Mouse (Mus musculus) stomach, postnatal 0 days (tissue): ENCODE measurements around the gene Wasf2. TPM values are rescaled to one million over a fixed set of nuclear protein-coding genes. Genes with fewer than 3 reads are reported as not detected.

ENCODE experiments used
- ATAC-seq: fragments of 200-750 bp; cut with Nextera tagmentation; 2 replicates; pipeline ENCODE4 v1.8.0; 2017; ENCODE audit not compliant: low FRiP score, low TSS enrichment
- DNase-seq: peaks from one replicate; pipeline ENCODE4 v3.0.0-alpha.2; 2016; ENCODE audit warnings: low spot score
- H3K27ac ChIP-seq: fragments of 300-500 bp; sonication (generic); replicated peaks from 2 replicates; pipeline ENCODE4 v1.5.1; 2014; ENCODE audit warnings: mild to moderate bottlenecking, control low read depth
- H3K27me3 ChIP-seq: fragments of 300-500 bp; sonication (generic); 2 replicates; pipeline ENCODE4 v1.6.1; 2014; ENCODE audit warnings: low read length; ENCODE audit not compliant: control insufficient read depth, insufficient read depth
- H3K36me3 ChIP-seq: fragments of 300-500 bp; sonication (generic); 2 replicates; pipeline ENCODE4 v1.6.1; 2014; ENCODE audit warnings: low read length, mixed read lengths; ENCODE audit not compliant: control insufficient read depth, insufficient read depth
- H3K4me1 ChIP-seq: fragments of 300-500 bp; sonication (generic); replicated peaks from 2 replicates; pipeline ENCODE4 v1.6.1; 2014; ENCODE audit warnings: antibody characterized with exemption; ENCODE audit not compliant: control insufficient read depth, insufficient read depth
- H3K4me2 ChIP-seq: fragments of 300-500 bp; sonication (generic); replicated peaks from 2 replicates; pipeline ENCODE4 v1.6.1; 2014; ENCODE audit warnings: low read depth, mild to moderate bottlenecking, control low read depth, moderate library complexity
- H3K4me3 ChIP-seq: fragments of 300-500 bp; sonication (generic); 2 replicates; pipeline ENCODE4 v1.5.1; 2014; ENCODE audit warnings: low read depth, low read length, control low read depth
- H3K9ac ChIP-seq: fragments of 300-500 bp; sonication (generic); 2 replicates; pipeline ENCODE4 v1.6.1; 2014; ENCODE audit warnings: mild to moderate bottlenecking, low read length, control low read depth, mixed read lengths
- H3K9me3 ChIP-seq: fragments of 300-500 bp; sonication (generic); 2 replicates; pipeline ENCODE4 v1.6.1; 2016; ENCODE audit warnings: low read length; ENCODE audit not compliant: control insufficient read depth
- CTCF ChIP-seq: IDR thresholded peaks from 2 replicates; pipeline ENCODE4 v1.5.1; 2016; ENCODE audit warnings: antibody characterized with exemption, low read depth, mild to moderate bottlenecking, moderate library complexity
- EP300 ChIP-seq: optimal IDR thresholded peaks from 2 replicates; pipeline ENCODE3; 2016; ENCODE audit warnings: antibody characterized with exemption
- WGBS: fragments of 180-500 bp; shearing (Covaris S2); extraction: QIAGEN DNeasy Blood & Tissue Kit; methylation state at CpG from one replicate; pipeline ENCODE4 v1.1.7; 2014; 5-methylcytosine and 5-hydroxymethylcytosine counted together
- polyA plus RNA-seq: library from polyadenylated mRNA; unstranded; fragments of >200 nt; fragmentation: Nextera tagmentation; extraction: Ambion mirVana; gene quantifications from 2 replicates; pipeline ENCODE4 v1.2.1, GENCODE M21; 2015

Gene Wasf2
- polyA plus RNA-seq, 1 experiment from 2014 or later: 84.2 TPM

GRCm38 (mm10) chr4:133106691-133107090 lies 23.6 kb upstream of the Wasf2 start:
- H3K27me3 ChIP-seq: no peaks in the 10 kb centered on the region
- no peak overlapping the region for H3K4me3 ChIP-seq
- no peaks in the 10 kb centered on the region for H3K36me3 ChIP-seq
- DNase-seq (no peak), ATAC-seq (no peak)
- 97% methylated on average over 7 of the region's 7 CpGs for WGBS
- H3K4me2 ChIP-seq: no peak overlapping the region
- TF ChIP-seq CTCF (no peak), EP300 (no peak)
- no peak overlapping the region for H3K27ac ChIP-seq
- H3K9me3 ChIP-seq: no peaks in the 10 kb centered on the region
- H3K4me1 ChIP-seq: peaks cover 3% of the 10 kb centered on the region; the same call in 1 of the 2 replicates
- H3K9ac ChIP-seq: no peak overlapping the region

GRCm38 (mm10) chr4:133107788-133108281 lies 22.5 kb upstream of the Wasf2 start:
- Histone ChIP-seq H3K9ac (no peak overlapping the region), H3K9me3 (no peaks in the 10 kb centered on the region), H3K4me1 (peaks cover 3% of the 10 kb centered on the region; the same call in 1 of the 2 replicates), H3K36me3 (no peaks in the 10 kb centered on the region), H3K4me2 (no peak overlapping the region), H3K4me3 (no peak overlapping the region), H3K27ac (peak overlapping the region; percentile 86), H3K27me3 (no peaks in the 10 kb centered on the region)
- TF ChIP-seq CTCF: peak; percentile 61
- no peak for TF ChIP-seq EP300
- 29% methylated on average over 13 of the region's 13 CpGs for WGBS
- peak; percentile 41 for ATAC-seq
- DNase-seq: peak; percentile 79

GRCm38 (mm10) chr4:133108481-133109334 lies 21.6 kb upstream of the Wasf2 start:
- H3K9ac ChIP-seq: 0 out of 2 replicates have a peak overlapping the region, but pooled peaks have one; percentile 27
- peaks cover 3% of the 10 kb centered on the region; the same call in 1 of the 2 replicates for H3K4me1 ChIP-seq
- H3K4me2 ChIP-seq: no peak overlapping the region
- ATAC-seq (no peak), DNase-seq (peak; percentile 23)
- H3K27ac ChIP-seq: peak overlapping the region; percentile 86
- no peaks in the 10 kb centered on the region for H3K36me3 ChIP-seq
- 62% methylated on average over 13 of the region's 13 CpGs for WGBS
- H3K9me3 ChIP-seq: no peaks in the 10 kb centered on the region
- no peak for TF ChIP-seq CTCF
- TF ChIP-seq EP300: no peak
- H3K4me3 ChIP-seq: no peak overlapping the region
- no peaks in the 10 kb centered on the region for H3K27me3 ChIP-seq

GRCm38 (mm10) chr4:133109335-133109801 lies 20.9 kb upstream of the Wasf2 start:
- peaks cover 3% of the 10 kb centered on the region; the same call in 1 of the 2 replicates for H3K4me1 ChIP-seq
- WGBS: 72% methylated on average over 5 of the region's 5 CpGs
- no peaks in the 10 kb centered on the region for H3K27me3 ChIP-seq
- no peak overlapping the region for H3K27ac ChIP-seq
- no peaks in the 10 kb centered on the region for H3K36me3 ChIP-seq
- no peak for TF ChIP-seq EP300
- TF ChIP-seq CTCF: no peak
- H3K4me3 ChIP-seq: no peak overlapping the region
- no peaks in the 10 kb centered on the region for H3K9me3 ChIP-seq
- no peak overlapping the region for H3K9ac ChIP-seq
- no peak overlapping the region for H3K4me2 ChIP-seq
- ATAC-seq: no peak
- DNase-seq: no peak

GRCm38 (mm10) chr4:133112175-133112838 lies 18.0 kb upstream of the Wasf2 start:
- Histone ChIP-seq H3K36me3 (no peaks in the 10 kb centered on the region), H3K27me3 (no peaks in the 10 kb centered on the region), H3K27ac (no peak overlapping the region; the same call in 1 of the 2 replicates), H3K4me2 (no peak overlapping the region), H3K4me1 (peaks cover 5% of the 10 kb centered on the region), H3K4me3 (no peak overlapping the region), H3K9me3 (no peaks in the 10 kb centered on the region), H3K9ac (no peak overlapping the region)
- no peak for DNase-seq
- TF ChIP-seq EP300 (no peak), CTCF (no peak)
- no peak for ATAC-seq
- 39% methylated on average over 13 of the region's 13 CpGs for WGBS
